Mouse (Mus musculus) stomach, embryonic 15.5 days (tissue): ENCODE measurements around the gene Rusc2. TPM values are rescaled to one million over a fixed set of nuclear protein-coding genes. Genes with fewer than 3 reads are reported as not detected.

ENCODE experiments used
- ATAC-seq: fragments of 200-750 bp; cut with Nextera tagmentation; 2 replicates; pipeline ENCODE4 v1.8.0; 2017; ENCODE audit warnings: low read depth, moderate number of reproducible peaks, moderate TSS enrichment; ENCODE audit not compliant: insufficient read depth, low FRiP score
- H3K27ac ChIP-seq: fragments of 300-500 bp; sonication (generic); 2 replicates; pipeline ENCODE4 v1.5.1; 2015; ENCODE audit warnings: mild to moderate bottlenecking, inconsistent platforms
- H3K27me3 ChIP-seq: fragments of 300-500 bp; sonication (generic); replicated peaks from 2 replicates; pipeline ENCODE4 v1.6.1; 2015; ENCODE audit warnings: inconsistent platforms
- H3K36me3 ChIP-seq: fragments of 300-500 bp; sonication (generic); 2 replicates; pipeline ENCODE4 v1.6.1; 2015; ENCODE audit warnings: inconsistent platforms
- H3K4me1 ChIP-seq: fragments of 300-500 bp; sonication (generic); 2 replicates; pipeline ENCODE4 v1.6.1; 2015; ENCODE audit warnings: inconsistent platforms
- H3K4me2 ChIP-seq: fragments of 300-500 bp; sonication (generic); 2 replicates; pipeline ENCODE4 v1.6.1; 2015; ENCODE audit warnings: mild to moderate bottlenecking, inconsistent platforms
- H3K4me3 ChIP-seq: fragments of 300-500 bp; sonication (generic); replicated peaks from 2 replicates; pipeline ENCODE4 v1.5.1; 2015; ENCODE audit warnings: inconsistent platforms
- H3K9ac ChIP-seq: fragments of 300-500 bp; sonication (generic); 2 replicates; pipeline ENCODE4 v1.6.1; 2015; ENCODE audit warnings: inconsistent platforms
- H3K9me3 ChIP-seq: fragments of 300-500 bp; sonication (generic); 2 replicates; pipeline ENCODE4 v1.6.1; 2016; ENCODE audit warnings: inconsistent platforms
- WGBS: fragments of 180-500 bp; shearing (Covaris S2); methylation state at CpG from one replicate; pipeline ENCODE4 v1.1.7; 2015; 5-methylcytosine and 5-hydroxymethylcytosine counted together
- polyA plus RNA-seq: library from polyadenylated mRNA; unstranded; fragments of >200 nt; fragmentation: Nextera tagmentation; extraction: Ambion mirVana; gene quantifications from 2 replicates; pipeline ENCODE4 v1.2.1, GENCODE M21; 2015

Gene Rusc2
- polyA plus RNA-seq, 1 experiment from 2014 or later = 17.2 TPM

- peaks cover 12% of the 10 kb centered on the region for H3K4me1 ChIP-seq
- H3K27me3 ChIP-seq = peaks cover 31% of the 10 kb centered on the region
- no peaks in the 10 kb centered on the region for H3K36me3 ChIP-seq
- 36% methylated on average over 4 of the region's 4 CpGs for WGBS
- no peak overlapping the region for H3K9ac ChIP-seq
- H3K27ac ChIP-seq = no peak overlapping the region
- no peak overlapping the region for H3K4me2 ChIP-seq
- H3K9me3 ChIP-seq = no peaks in the 10 kb centered on the region
- no peak for ATAC-seq
- no peak overlapping the region for H3K4me3 ChIP-seq
These were observed 74.7 kb downstream of the Rusc2 start for GRCm38 (mm10) chr4:43456470-43456869.

- Histone ChIP-seq H3K27ac (no peak overlapping the region), H3K27me3 (peaks cover 30% of the 10 kb centered on the region), H3K9me3 (no peaks in the 10 kb centered on the region), H3K9ac (no peak overlapping the region), H3K4me1 (peaks cover 12% of the 10 kb centered on the region), H3K4me3 (no peak overlapping the region), H3K36me3 (no peaks in the 10 kb centered on the region), H3K4me2 (no peak overlapping the region)
- WGBS = 26% methylated on average over 8 of the region's 8 CpGs
- no peak for ATAC-seq
These were observed 75.3 kb downstream of the Rusc2 start for GRCm38 (mm10) chr4:43457124-43457523.

GRCm38 (mm10) chr4:43463102-43463501 is 81.3 kb downstream of the Rusc2 start:
- no peaks in the 10 kb centered on the region for H3K36me3 ChIP-seq
- WGBS = 85% methylated on average over 5 of the region's 5 CpGs
- no peak overlapping the region for H3K9ac ChIP-seq
- ATAC-seq = no peak
- no peak overlapping the region for H3K4me2 ChIP-seq
- H3K27me3 ChIP-seq = no peaks in the 10 kb centered on the region
- no peak overlapping the region for H3K27ac ChIP-seq
- no peaks in the 10 kb centered on the region for H3K9me3 ChIP-seq
- H3K4me3 ChIP-seq = no peak overlapping the region
- H3K4me1 ChIP-seq = no peaks in the 10 kb centered on the region

- Histone ChIP-seq H3K9ac (no peak overlapping the region), H3K4me2 (no peak overlapping the region), H3K27ac (no peak overlapping the region), H3K4me1 (no peaks in the 10 kb centered on the region), H3K4me3 (no peak overlapping the region), H3K36me3 (no peaks in the 10 kb centered on the region), H3K9me3 (no peaks in the 10 kb centered on the region), H3K27me3 (no peaks in the 10 kb centered on the region)
- 76% methylated on average over 6 of the region's 6 CpGs for WGBS
- no peak for ATAC-seq
These were observed 84.2 kb downstream of the Rusc2 start for GRCm38 (mm10) chr4:43465935-43466334.

- ATAC-seq = no peak
- Histone ChIP-seq H3K9me3 (no peaks in the 10 kb centered on the region), H3K27ac (no peak overlapping the region), H3K9ac (no peak overlapping the region), H3K36me3 (no peaks in the 10 kb centered on the region), H3K4me3 (no peak overlapping the region), H3K4me1 (no peaks in the 10 kb centered on the region), H3K27me3 (no peaks in the 10 kb centered on the region), H3K4me2 (no peak overlapping the region)
- WGBS = 83% methylated on average over 7 of the region's 7 CpGs
These were observed 85.1 kb downstream of the Rusc2 start for GRCm38 (mm10) chr4:43466872-43467271.

- Histone ChIP-seq H3K36me3 (no peaks in the 10 kb centered on the region), H3K4me3 (no peak overlapping the region), H3K9ac (no peak overlapping the region), H3K4me2 (no peak overlapping the region), H3K9me3 (no peaks in the 10 kb centered on the region), H3K4me1 (no peaks in the 10 kb centered on the region), H3K27me3 (no peaks in the 10 kb centered on the region), H3K27ac (no peak overlapping the region)
- no peak for ATAC-seq
- WGBS = 90% methylated on average over 10 of the region's 10 CpGs
These were observed 88.5 kb downstream of the Rusc2 start for GRCm38 (mm10) chr4:43470301-43470700.

GRCm38 (mm10) chr4:43473636-43474035 is 91.9 kb downstream of the Rusc2 start:
- Histone ChIP-seq H3K36me3 (no peaks in the 10 kb centered on the region), H3K4me1 (no peaks in the 10 kb centered on the region), H3K4me3 (no peak overlapping the region), H3K27ac (no peak overlapping the region), H3K9ac (no peak overlapping the region), H3K9me3 (no peaks in the 10 kb centered on the region), H3K4me2 (no peak overlapping the region), H3K27me3 (no peaks in the 10 kb centered on the region)
- WGBS = 70% methylated on average over 1 of the region's 1 CpGs
- ATAC-seq = no peak

GRCm38 (mm10) chr4:43476604-43477003 is 94.8 kb downstream of the Rusc2 start:
- Histone ChIP-seq H3K27me3 (no peaks in the 10 kb centered on the region), H3K36me3 (no peaks in the 10 kb centered on the region), H3K27ac (no peak overlapping the region), H3K4me1 (no peaks in the 10 kb centered on the region), H3K9me3 (no peaks in the 10 kb centered on the region), H3K4me3 (no peak overlapping the region), H3K9ac (no peak overlapping the region), H3K4me2 (no peak overlapping the region)
- ATAC-seq = no peak
- 82% methylated on average over 6 of the region's 6 CpGs for WGBS

Other genes starting within 250 kb of the Rusc2 start
- 0.23 and 0.27 TPM in 2 replicates for gene Atp8b5, start 114.8 kb upstream of the Rusc2 start, polyA plus RNA-seq
- 0.22 TPM in 1 of 2 replicates, not detected in the other for gene Fam166b, start 47.2 kb downstream of the Rusc2 start, polyA plus RNA-seq
- 6.2 and 7.4 TPM in 2 replicates for gene Tesk1, start 60.0 kb downstream of the Rusc2 start, polyA plus RNA-seq
- 3.3 and 5.2 TPM in 2 replicates for gene Cd72, start 72.6 kb downstream of the Rusc2 start, polyA plus RNA-seq
- not detected in 2 replicates for gene Sit1, start 101.8 kb downstream of the Rusc2 start, polyA plus RNA-seq
- 104 and 105 TPM in 2 replicates for gene Ccdc107, start 110.9 kb downstream of the Rusc2 start, polyA plus RNA-seq
- 44.5 and 52.0 TPM in 2 replicates for gene Arhgef39, start 117.7 kb downstream of the Rusc2 start, polyA plus RNA-seq
- 30.9 and 45.8 TPM in 2 replicates for gene Car9, start 125.0 kb downstream of the Rusc2 start, polyA plus RNA-seq
- 795 and 837 TPM in 2 replicates for gene Tpm2, start 141.8 kb downstream of the Rusc2 start, polyA plus RNA-seq
- 69.4 and 70.8 TPM in 2 replicates for gene Creb3, start 180.4 kb downstream of the Rusc2 start, polyA plus RNA-seq
- 76.9 and 81.1 TPM in 2 replicates for gene Tln1, start 180.7 kb downstream of the Rusc2 start, polyA plus RNA-seq
- gene Rgp1, start 196.7 kb downstream of the Rusc2 start, polyA plus RNA-seq = 24.5 and 30.8 TPM in 2 replicates
- 15.6 and 16.1 TPM in 2 replicates for gene Gba2, start 196.9 kb downstream of the Rusc2 start, polyA plus RNA-seq
- gene Msmp, start 202.5 kb downstream of the Rusc2 start, polyA plus RNA-seq = 0.85 and 1.8 TPM in 2 replicates
- gene Npr2, start 250.0 kb downstream of the Rusc2 start, polyA plus RNA-seq = 9.3 TPM in 2 replicates